Mouse (Mus musculus): Measurements from ENCODE around the gene Tysnd1.

Tysnd1 gene

DNA sequence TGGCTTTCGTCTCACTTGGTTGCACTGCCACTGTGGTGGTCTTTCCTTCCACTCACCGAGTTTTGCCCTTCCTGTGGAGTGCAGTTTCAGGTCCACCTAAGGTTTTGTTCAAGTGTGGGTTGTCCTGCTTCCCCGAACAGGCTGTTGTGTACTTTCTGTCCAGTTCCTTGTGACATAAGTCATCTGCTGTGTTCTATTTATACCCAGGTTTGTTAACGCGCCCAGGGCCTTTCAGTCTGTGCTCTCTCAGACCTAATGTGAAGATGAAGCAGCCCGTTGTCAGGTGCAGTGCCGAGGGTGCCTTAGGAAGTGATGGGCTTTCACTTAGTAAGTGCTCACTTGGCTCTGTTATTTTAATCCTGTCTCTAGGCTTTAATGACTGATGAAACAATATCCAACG lies 5.9 kb upstream of the Tysnd1 start:
- DNase-seq (ENCODE audit: low spot score): no peak

DNA sequence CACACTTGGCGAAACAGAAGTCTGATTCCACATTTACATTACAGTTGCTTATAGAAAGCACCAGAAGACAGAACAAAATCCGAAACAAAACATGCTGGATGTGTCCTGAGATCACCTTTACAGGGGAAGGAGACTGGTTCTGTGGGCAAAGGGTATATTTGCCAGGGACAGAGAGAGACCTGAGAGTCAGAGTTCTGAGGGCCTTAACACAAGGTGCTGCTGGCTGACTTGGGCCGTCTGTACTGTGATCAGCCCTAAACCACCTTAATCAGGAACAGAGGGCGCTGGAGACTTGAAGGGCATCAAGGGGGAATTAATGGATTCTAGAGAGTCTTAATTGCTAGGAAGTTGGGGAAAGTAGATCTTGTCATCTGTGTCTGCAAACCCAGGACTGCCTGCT lies 1.8 kb upstream of the Tysnd1 start:
- no peak for DNase-seq (ENCODE audit: low spot score)

DNA sequence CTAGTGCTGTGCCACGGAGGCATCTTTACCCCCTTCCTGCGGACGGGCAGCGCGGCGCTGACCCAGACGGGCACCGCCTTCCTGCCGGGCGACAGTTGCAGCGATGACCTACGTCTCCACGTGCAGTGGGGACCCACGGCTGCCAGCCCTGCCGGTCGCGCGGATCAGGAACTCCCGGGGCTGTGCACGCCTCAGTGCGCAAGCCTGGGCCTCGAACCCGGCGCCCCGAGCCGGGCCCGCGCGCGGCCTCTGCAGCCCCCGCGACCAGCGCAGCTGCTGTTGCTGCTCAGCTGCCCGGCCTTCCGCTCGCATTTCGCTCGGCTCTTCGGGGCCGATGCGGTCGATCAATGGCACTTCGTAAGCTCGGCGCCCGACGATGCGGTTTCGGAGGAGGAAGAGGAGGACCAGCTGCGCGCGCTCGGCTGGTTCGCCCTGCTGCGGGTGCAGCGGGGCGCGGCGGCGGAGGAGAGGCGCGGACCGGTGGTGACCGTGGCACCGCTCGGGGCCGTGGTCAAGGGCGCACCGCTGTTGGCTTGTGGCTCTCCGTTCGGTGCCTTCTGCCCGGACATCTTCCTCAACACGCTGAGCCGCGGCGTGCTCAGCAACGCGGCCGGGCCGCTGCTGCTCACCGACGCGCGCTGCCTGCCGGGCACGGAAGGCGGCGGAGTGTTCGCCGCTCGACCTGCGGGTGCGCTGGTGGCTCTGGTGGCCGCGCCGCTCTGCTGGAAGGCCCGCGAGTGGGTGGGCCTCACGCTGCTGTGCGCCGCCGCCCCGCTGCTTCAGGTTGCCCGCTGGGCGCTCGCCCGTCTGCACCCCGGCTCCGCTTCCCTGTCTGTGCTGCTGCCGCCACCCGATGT lies 617 bp downstream of the Tysnd1 start:
- peak; percentile 35 for DNase-seq (ENCODE audit: low spot score)

DNA sequence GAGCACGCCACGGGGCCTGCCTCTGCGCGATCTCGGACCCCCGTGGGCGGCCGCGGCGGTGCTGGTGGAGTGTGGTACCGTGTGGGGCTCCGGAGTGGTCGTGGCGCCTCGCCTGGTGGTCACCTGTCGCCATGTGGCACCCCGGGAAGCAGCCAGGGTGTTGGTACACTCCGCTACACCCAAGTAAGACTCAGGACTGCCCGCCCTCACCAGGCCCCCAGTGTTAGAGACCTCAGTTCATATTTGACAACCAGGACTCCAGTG lies 1.2 kb downstream of the Tysnd1 start:
- DNase-seq (ENCODE audit: low spot score): no peak

DNA sequence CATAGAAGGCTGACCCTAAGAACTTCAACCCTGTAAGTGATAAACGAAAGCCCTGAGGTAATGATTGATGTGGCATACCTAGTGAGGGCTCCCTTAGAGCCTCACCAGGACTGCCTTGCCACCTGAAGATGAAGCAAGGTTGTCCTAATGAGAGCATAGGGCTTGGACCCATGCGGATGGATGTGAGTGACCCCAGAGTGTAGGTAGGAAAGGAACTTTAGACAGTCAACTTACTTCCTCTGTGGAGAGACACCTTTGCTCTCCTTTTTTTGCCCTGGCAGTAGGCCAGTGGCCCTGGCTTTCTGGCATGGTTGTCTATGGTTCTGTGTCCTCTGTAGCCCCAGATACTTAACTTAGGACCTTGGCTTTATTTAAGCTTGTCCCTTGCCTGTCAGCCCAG lies 1.7 kb downstream of the Tysnd1 start:
- DNase-seq (ENCODE audit: low spot score): no peak

DNA sequence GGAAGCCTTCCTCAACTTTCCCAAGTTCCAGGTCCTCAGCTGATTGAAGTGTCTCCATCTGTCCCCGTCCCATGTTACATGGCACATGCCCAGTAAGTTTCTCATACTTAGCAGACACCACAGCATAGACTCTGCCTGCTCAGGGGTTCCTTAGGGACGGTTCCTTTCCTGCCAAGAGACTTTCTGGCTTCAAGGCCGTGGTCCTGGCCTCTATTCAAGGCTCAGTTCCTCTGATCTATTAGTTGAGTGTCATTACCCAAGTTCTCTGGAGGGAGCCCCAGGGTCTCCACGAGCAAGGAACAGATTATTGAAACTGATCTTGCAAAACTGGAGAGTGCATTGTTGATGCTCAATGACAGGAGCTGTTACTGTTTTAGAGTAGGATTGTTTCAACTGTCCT lies 9.3 kb downstream of the Tysnd1 start:
- no peak for DNase-seq (ENCODE audit: low spot score)

DNA sequence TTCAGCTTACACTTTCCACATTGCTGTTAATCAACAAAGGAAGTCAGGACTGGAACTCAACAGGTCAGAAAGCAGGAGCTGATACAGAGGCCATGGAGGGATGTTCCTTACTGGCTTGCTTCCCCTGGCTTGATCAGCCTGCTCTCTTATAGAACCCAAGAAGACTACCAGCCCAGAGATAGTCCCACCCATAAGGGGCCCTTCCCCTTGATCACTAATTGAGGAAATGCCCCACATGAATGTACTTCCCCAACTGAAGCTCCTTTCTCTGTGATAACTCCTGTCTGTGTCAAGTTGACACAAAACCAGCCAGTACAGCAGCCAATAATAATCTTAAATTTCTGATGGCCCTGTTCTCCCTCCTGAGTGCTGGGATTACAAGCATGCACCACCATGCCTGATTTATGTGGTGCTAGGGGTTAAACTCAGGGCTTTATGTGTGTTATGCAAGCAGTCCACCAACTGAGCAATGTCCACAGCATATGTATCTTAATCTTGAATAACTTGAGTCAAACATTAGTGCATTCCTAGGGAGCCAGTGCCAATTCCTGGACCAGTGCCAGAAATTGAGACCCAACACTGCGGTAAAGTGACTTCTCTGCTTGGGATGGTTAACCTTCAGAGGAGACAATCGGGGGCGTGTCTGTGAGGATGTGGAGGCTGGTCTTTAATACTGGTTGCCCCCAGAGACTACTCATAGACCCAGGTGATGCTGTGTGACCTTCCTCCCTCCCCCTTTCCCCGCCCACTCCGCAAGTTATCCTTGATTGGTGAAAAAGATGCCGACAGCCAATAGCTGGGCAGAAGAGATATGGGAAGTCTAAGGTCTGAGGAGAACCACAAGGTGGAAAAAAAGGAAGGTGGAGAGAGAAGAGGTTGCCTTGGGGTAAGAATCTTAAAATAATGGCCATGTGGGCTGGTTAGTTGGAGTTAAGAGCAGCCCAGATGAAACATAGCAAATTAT lies 11.4 kb downstream of the Tysnd1 start:
- DNase-seq (ENCODE audit: low spot score): no peak

DNA sequence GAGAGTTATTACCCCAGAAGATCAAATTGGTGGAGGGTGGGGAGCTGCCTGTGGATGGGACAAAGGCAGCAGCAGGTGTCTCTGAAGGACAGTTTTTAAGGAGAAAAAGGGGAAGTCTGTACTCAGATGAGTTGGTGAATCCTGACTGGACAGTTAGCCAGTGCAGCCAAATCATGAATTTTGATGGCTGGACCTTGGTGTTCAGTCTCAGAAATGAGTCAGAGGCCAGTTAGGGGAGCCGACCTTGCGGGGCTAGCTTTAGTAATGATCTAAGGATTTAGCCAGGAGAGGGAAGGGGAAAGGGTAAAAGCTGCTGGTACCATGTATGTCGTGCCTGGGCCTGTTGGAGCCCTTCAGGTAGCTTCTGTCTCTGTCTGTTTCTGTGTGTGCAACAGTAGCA lies 18.3 kb downstream of the Tysnd1 start:
- no peak for DNase-seq (ENCODE audit: low spot score)

DNA sequence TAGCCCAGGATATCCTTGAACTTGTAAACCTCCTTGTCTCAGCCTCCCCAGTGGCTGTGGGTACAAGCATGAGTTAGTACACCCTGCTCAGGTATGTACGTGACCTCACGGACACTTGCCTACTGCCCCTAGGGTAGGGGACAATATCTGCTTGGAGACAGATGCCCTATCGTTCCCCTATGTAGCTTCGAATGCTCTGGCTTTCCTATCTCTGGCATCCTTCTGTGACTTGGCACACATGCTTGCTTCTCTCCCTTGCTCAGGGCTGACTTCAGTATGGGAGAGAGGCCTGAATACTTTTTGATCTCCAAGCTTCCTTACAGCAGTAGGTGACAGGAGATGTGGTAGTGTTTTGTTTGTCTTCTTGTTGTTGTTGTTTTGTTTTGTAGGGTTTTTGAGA lies 18.8 kb downstream of the Tysnd1 start:
- no peak for DNase-seq (ENCODE audit: low spot score)

DNA sequence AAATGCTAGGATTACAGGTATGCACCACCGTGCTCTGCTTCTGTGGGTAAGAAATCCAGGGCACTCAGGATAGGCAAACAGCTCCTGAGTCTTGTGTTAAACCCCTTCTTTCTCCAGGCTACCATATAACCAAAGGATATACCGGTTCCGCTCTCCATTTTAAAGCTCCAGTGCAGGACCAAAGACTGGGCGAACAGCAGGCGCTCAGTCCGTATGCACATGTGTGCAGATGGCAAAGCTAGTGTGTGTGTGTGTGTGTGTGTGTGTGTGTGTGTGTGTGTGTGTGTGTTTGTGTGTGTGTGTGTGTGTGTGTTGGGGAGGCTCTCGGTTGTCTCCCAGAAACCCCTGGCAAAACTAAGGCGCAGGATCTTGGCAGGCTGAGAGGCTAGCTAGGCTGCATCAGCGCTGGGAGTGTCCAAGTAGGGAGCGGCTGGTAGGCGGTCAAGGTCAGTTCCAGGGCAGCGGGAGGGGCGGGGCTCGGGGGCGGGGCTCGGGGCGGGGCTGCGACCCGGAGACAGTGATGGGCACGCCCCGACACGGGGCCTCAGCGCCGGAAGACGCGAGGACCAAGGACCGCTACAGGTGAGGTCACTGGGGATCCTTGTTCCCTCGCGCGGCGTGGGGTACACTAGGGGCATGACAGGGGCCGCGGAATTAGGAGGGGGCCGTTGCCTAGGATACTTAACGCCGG lies 19.6 kb downstream of the Tysnd1 start, which contains the start of gene Aifm2:
TSS of gene Aifm2 (plus strand) at position 493 of the 691 bp plus-strand sequence.
- DNase-seq (ENCODE audit: low spot score): no peak

DNA sequence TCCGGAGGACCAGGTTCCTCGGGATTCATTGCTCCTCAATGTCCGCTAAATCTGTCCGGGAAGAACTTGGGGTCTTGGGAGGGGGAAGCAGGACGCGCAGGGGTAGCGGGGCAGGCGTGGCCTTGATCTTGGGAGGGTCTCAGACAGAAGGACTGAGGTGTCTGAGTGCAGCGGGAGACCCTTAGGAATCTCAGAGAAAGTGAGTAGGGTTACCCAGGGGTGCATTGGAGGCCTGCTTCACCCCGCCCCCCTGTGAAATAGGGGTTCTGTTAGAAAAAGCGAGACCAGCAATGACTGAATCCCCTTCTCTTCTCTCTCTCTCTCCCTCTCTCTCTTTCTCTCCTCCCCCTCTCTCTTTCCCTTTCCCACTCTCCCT lies 20.1 kb downstream of the Tysnd1 start:
- DNase-seq (ENCODE audit: low spot score): no peak

DNA sequence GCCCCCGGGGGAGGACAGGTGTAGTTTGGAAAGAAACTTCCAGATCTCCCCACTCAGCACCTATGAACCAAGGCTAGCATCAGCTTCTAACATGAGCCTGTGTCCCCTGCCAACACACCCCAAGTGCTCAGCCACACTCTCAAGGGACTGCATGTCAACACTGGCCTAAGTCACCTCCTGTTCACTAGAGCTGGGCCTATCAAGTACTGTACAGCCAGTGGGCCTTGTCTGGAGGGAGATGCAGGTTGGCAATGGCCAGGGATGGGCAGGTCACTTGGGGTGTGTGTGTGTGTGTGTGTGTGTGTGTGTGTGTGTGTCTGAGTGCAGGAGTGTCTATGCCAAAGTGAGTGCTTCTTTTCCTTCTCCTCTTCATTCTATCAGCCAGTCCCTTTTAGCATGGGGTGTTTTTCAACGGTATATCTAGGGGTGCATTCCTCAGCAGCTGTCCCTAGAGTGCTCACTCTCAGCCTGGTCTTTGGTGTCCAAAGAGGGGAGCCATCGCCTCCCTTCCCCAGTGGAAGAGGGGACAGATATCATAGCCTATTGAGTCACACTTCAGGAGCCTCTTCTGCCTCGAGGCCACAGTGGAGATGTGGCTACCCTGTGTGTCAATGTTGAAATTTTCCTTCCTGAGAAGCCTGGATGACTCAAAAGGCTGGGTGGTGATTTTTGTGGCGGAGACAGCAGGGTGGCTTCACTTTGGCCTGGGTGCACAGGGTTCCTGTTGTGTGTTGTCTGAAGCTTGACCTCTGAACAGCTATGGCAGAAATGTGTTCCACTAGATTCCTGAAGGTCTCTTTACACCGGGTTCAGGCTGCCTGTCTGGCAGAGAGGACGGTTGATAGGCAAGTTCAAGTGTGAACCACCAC lies 20.9 kb downstream of the Tysnd1 start:
- no peak for DNase-seq (ENCODE audit: low spot score)

DNA sequence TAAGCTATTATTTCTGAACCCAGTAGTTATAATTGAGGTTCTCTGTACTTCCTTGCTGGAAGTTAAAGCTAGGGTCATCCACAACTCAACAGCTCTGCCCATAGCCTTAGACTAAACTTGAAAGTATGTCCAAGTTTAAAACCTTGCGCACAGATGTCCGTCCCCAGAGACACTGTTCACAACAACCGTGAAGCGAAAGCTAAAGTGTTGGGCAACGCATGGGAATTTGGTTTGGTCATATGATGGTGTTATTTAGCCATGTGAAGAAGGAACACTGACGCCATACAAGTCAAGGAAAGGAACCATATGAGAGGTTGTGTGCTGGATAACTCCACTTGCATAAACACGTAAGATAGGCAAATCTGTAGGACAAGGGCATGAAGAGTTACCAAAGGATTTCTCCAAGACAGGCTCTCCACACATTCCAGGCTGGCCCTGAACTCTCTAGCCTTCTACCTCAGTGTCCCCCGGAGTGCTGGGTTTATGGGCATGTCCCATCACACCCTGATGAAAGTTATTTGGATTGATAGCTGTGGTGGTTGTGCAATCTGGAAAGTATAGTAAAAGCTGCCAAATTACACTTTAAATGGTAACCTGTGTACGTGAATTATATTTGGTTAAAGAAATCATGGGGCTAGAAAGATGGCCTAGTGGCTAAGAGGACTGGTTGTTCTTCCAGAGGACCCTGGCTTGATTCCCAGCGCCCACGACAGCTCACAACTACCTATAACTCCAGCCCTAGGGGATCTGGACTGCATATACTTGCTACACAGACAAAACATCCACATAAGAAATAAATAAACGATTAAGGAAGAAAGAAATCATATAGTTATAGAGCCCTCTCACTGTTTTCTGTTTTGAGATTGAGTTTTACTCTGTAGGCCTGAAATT lies 22.3 kb downstream of the Tysnd1 start:
- DNase-seq (ENCODE audit: low spot score): no peak

DNA sequence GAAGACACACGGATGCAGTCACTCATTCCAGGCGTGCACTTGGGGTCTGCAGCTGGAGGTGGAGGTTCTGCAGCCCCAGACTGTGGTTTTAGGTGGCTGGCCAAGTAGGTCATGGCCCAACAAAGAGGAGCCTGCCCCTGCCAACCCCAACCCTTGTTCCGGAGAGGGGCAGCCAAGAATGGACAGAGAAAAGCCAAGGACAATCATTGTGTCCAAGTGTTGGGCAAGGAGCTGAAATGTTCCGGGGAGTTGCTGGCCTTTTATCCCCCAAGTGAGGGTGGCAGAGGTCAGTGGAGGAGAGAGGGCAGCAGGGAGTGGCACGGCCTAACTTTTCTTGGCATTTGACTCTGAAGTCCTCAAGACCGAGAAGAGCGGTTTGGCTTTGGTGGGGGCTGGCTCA lies 25.0 kb downstream of the Tysnd1 start:
- DNase-seq (ENCODE audit: low spot score): no peak

DNA sequence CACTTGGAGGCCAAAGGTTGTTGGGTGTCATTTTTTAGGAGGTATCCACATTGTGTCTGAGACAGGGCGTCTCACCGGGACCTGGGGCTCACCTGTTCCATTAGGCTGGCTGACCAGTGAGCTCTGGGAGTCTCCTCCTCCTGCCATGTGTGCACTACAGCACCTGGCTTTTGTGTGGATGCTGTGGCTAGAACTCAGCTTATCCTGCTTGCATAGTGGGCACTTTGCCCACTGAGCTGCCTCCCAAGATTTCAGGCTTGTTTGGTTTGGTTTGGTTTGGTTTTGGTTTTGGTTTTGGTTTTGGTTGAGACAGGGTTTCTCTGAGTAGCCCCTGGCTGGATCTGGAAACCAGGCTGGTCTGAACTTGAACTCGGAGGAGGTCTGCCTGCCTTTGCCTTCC lies 26.9 kb downstream of the Tysnd1 start:
- DNase-seq (ENCODE audit: low spot score): no peak

DNA sequence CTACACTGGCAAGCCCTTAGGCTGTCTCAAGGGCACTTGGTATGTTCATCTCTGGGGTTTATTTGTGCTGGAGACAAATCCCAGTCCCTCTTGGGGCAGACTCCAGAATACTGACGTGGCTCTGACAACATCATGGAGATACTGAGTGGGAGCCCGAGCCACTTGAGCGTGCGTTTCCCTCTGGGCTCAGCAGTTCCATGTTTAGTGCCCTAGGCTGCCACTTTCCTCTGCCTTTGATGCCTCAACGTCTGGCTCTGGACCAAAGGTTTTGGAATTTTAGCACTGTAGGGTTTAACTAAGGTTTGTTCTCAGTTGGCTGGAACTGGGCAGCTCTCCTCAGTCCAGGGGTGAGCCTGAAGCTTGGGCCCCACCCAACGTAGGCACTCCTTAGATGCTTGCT lies 28.0 kb downstream of the Tysnd1 start:
- DNase-seq (ENCODE audit: low spot score): no peak

DNA sequence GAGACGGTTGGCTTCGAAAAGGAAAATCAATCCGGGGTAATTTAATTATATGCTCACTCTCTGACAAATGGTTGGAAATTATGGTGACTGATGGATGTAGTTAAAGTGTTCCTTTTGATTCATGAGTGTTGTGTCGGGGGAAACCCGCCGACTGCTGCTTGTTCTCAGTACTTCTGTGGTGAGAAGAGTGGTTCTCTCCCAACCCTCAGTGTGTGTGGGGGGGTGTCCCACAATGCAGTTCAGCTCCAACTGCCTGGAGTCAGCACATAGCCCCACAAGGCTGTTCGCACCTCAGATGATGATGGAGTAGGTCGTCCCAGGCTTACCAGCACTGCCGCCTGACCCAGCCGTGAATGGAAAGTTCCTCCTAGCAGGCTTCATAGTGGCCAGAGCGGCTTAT lies 33.9 kb downstream of the Tysnd1 start:
- DNase-seq (ENCODE audit: low spot score): no peak

DNA sequence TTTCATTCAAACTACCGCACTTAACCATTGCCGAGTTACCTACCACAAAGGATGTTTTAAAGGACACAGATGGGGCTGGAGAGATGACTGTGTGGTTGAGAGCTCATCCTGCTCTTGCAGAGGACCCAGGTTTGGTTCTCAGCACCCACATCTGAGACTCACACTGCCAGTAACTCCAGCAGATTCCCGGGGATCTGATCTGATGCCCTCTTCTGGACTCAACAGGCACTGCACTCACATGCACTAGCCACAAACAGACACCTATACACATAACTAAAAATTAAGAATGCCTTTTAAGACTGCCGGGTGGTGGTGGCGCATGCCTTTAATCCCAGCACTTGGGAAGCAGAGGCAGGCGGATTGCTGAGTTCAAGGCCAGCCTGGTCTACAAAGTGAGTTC lies 34.9 kb downstream of the Tysnd1 start:
- no peak for DNase-seq (ENCODE audit: low spot score)

DNA sequence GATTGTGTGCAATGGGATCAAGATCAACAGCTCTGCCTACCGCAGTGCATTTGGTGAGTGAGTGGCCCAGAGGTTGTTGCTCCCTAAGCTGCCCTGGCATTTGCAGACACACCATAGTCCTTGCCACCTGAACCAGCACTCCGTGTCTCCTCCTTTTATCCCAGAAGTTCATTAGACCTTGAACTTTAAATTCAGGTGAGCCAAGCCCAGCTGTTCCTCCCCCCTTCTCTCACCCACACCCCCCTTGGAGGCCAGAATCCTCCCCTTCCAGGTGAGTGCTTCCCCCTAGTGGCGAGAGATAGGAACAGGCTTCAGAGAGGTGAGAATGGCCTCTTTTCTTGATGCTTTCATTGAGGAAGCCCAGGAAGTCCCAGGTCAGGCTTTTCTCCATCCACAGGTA lies 39.1 kb downstream of the Tysnd1 start:
- DNase-seq (ENCODE audit: low spot score): no peak

DNA sequence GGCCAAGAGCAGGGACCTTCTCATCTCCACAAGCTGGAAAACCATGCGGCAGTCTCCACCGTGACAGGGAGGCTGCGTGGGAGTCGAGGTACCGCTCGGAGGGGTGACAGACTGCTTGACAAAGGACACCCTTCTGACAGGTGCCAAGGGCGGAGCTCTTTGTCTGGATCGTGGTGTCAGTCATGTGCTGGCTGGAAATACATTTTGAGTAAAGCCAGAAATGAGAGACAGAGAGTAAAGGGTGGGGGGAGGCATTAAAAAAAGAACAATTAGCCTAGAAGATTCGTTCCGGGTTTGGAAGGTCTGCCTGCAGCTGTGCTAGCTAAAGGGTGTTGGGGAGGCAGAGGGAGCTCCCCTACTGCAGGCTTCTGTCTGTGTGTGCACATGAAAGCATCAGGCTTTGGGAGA lies 41.4 kb downstream of the Tysnd1 start:
- DNase-seq (ENCODE audit: low spot score): no peak

DNA sequence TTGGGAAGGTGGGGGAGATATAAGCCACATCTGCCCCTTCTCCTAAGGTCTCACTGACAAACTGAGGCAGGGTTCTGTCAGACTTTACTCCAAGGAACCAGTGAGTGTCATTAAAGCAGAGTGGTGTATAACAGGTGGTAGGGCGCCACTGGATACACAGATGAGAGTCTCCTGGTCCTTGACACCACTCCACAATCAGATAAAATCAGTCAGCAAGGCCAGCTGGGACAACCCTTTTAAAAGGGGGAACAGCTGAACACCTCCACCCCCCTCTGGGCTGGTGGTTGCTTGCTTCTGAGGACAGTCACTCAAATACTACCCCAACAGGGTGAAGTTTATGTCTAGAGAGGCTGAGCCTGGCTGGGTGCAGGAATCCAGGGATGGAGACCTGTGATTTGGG lies 42.2 kb downstream of the Tysnd1 start:
- no peak for DNase-seq (ENCODE audit: low spot score)
